Mouse (Mus musculus) spleen, adult 2 months (tissue): ENCODE measurements around the gene Tinag.

Experiments used
- CTCF ChIP-seq: fragments of 200-500 bp; IDR thresholded peaks from 2 replicates; pipeline ENCODE4 v1.5.1; 2011; ENCODE audit warnings: mild to moderate bottlenecking, inconsistent platforms; ENCODE audit not compliant: insufficient read depth, insufficient read length, insufficient replicate concordance; ENCODE audit errors: extremely low read depth
- POLR2A ChIP-seq: fragments of 200-500 bp; IDR thresholded peaks from 2 replicates; pipeline ENCODE4 v1.6.1; 2011; ENCODE audit warnings: low read depth, low read length, inconsistent platforms

DNA sequence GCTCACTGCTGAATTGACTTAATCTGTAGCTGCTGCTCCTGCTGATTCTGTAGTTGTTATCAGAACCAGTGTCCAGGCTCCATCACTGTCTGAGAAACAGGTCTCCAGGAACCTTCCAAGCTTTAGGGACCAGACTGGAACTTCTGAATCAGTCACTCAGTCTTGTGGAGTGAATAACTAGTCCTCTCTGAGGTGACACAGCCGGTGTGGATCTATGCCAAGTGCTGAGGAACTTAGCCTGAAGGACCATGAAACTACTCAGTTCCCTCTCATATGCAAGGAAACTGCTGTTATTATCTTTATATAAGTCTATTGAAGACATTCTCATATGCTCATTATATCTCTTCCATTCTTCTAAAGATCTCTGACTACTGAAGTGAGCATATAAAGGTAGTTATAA lies 49.6 kb downstream of the Tinag start:
- no peak for TF ChIP-seq CTCF
- no peak for TF ChIP-seq POLR2A
